Mouse (Mus musculus): ENCODE results near the gene Olfr455. TPM values are rescaled to one million over a fixed set of nuclear protein-coding genes. Genes with fewer than 3 reads are reported as not detected.

Gene Olfr455
- not detected in 2 replicates for polyA plus RNA-seq (2012; ENCODE audit: low replicate concordance)

DNA sequence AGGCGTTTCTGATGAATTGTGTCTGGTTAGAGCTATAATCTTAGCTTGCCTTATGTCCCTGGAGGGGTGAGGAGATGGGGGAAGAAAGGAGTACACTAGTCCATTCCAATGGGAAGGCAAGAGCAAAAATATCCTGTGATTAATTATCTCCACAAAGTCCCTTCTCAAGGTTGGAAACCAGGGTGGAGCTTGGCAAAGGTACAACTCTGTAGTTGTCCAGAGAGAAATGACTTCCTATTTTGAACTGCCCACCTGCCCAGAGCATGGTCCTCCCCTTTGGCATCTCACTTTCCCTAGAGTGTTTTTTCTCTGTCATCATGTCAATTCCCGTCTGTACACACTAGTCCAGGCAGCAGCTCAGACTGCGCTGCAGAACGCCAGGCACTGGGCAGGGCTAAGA is at the start of gene Olfr455:
Gene Olfr455, minus strand, starts transcription at position 127 of the 400 bp plus-strand sequence.

DNA sequence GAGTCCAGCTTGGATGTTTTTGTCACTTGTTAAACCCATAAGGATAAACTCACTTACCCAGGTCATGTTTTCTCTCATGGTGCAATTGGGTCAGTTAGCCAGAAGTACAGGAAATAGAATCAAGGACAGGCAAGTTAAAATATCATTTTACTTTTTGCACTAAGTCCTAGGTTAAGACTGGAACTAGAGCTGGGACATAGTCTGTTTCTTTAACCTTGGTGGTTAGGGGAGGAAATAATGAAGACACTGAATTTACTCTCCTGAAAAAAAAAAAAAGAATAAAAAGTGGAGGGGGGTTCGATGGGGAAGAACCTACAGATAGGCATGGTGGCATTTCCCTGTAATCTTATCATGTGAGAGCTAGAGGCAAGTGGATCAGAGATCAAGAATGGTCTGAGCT is 60.3 kb downstream of the Olfr455 start, which contains the start of gene Olfr456:
Gene Olfr456, minus strand, starts transcription at position 101 of the 400 bp plus-strand sequence.

Other genes starting within 250 kb of the Olfr455 start
- gene Fam131b, start 222.9 kb downstream of the Olfr455 start, polyA plus RNA-seq (2012; ENCODE audit: low replicate concordance) = 0.03 and 0.10 TPM in 2 replicates
- 993 and 3,641 TPM in 2 replicates for gene Zyx, start 198.0 kb downstream of the Olfr455 start, polyA plus RNA-seq (2012; ENCODE audit: low replicate concordance)
- 0.04 TPM in 1 of 2 replicates, not detected in the other for gene Epha1, start 174.3 kb downstream of the Olfr455 start, polyA plus RNA-seq (2012; ENCODE audit: low replicate concordance)
- gene Tas2r143, start 147.3 kb downstream of the Olfr455 start, polyA plus RNA-seq (2012; ENCODE audit: low replicate concordance) = not detected in 2 replicates
- gene Tas2r135, start 142.2 kb downstream of the Olfr455 start, polyA plus RNA-seq (2012; ENCODE audit: low replicate concordance) = not detected in 2 replicates
- gene Tas2r126, start 113.1 kb downstream of the Olfr455 start, polyA plus RNA-seq (2012; ENCODE audit: low replicate concordance) = not detected in 2 replicates
- gene Olfr458, start 82.4 kb downstream of the Olfr455 start, polyA plus RNA-seq (2012; ENCODE audit: low replicate concordance) = not detected in 2 replicates
- gene Olfr457, start 71.3 kb downstream of the Olfr455 start, polyA plus RNA-seq (2012; ENCODE audit: low replicate concordance) = not detected in 2 replicates
- not detected in 2 replicates for gene Olfr456, start 60.4 kb downstream of the Olfr455 start, polyA plus RNA-seq (2012; ENCODE audit: low replicate concordance)
- not detected in 2 replicates for gene Tcaf3, start 50.1 kb upstream of the Olfr455 start, polyA plus RNA-seq (2012; ENCODE audit: low replicate concordance)
- gene Tcaf2, start 97.7 kb upstream of the Olfr455 start, polyA plus RNA-seq (2012; ENCODE audit: low replicate concordance) = 0.02 TPM in 1 of 2 replicates, not detected in the other
- gene Tcaf1, start 162.5 kb upstream of the Olfr455 start, polyA plus RNA-seq (2012; ENCODE audit: low replicate concordance) = 0.10 TPM in 1 of 2 replicates, not detected in the other
- gene Olfr453, start 191.8 kb upstream of the Olfr455 start, polyA plus RNA-seq (2012; ENCODE audit: low replicate concordance) = not detected in 2 replicates
- gene Olfr38, start 208.8 kb upstream of the Olfr455 start, polyA plus RNA-seq (2012; ENCODE audit: low replicate concordance) = not detected in 2 replicates
- not detected in 2 replicates for gene Olfr452, start 237.5 kb upstream of the Olfr455 start, polyA plus RNA-seq (2012; ENCODE audit: low replicate concordance)

Data from hematopoietic multipotent progenitor cell, adult 10-12 weeks (in vitro differentiated cells).